Mouse (Mus musculus): ENCODE measurements at regions not wholly inside any gene's neighbourhood (a gene's known extent, or its start where the extent isn't known, plus 50 kb on each side); places are given as distances from the start of the nearest gene placed in this dataset.
A peak's percentile ranks its signal among the peaks of the same experiment; 100 is the strongest.

GRCm38 (mm10) chr15:42047088-42047976 lies 1913.2 kb downstream of the 9330182O14Rik start:
- Histone ChIP-seq H3K9ac (ENCODE audit: low read depth, low read length, severe bottlenecking) (no peak overlapping the region), H3K9me3 (ENCODE audit: control insufficient read depth, low read length) (no peaks in the 10 kb centered on the region), H3K4me2 (replicated peaks; ENCODE audit: low read depth, low read length, severe bottlenecking) (no peak overlapping the region), H3K4me1 (ENCODE audit: control insufficient read depth, insufficient read depth, low read length) (no peaks in the 10 kb centered on the region), H3K36me3 (ENCODE audit: control insufficient read depth, insufficient read depth, low read length) (no peaks in the 10 kb centered on the region), H3K4me3 (replicated peaks; ENCODE audit: low read length) (no peak overlapping the region), H3K27me3 (ENCODE audit: control insufficient read depth, insufficient read depth, low read length) (no peaks in the 10 kb centered on the region), H3K27ac (replicated peaks; ENCODE audit: low read depth, low read length) (no peak overlapping the region)
- no peak for TF ChIP-seq POLR2A (IDR thresholded peaks at IDR 0.05; ENCODE audit: borderline replicate concordance, extremely low read depth, insufficient read depth, insufficient read length)
- 78% methylated on average over 4 of the region's 4 CpGs for WGBS
- ATAC-seq (ENCODE audit: low FRiP score, low read depth) (no peak), DNase-seq (ENCODE audit: low spot score) (no peak)

GRCm38 (mm10) chr15:42056772-42057171 lies 1922.6 kb downstream of the 9330182O14Rik start:
- no peak overlapping the region for H3K27ac ChIP-seq (replicated peaks; ENCODE audit: low read depth, low read length)
- ATAC-seq (ENCODE audit: low FRiP score, low read depth) (peak; percentile 57; the same call in 1 of the 2 replicates), DNase-seq (ENCODE audit: low spot score) (peak; percentile 78)
- no peak overlapping the region for H3K9ac ChIP-seq (ENCODE audit: low read depth, low read length, severe bottlenecking)
- 23% methylated on average over 3 of the region's 3 CpGs for WGBS
- H3K4me1 ChIP-seq (ENCODE audit: control insufficient read depth, insufficient read depth, low read length), result no peaks in the 10 kb centered on the region
- no peak overlapping the region for H3K4me3 ChIP-seq (replicated peaks; ENCODE audit: low read length)
- H3K9me3 ChIP-seq (ENCODE audit: control insufficient read depth, low read length), result no peaks in the 10 kb centered on the region
- no peak overlapping the region for H3K4me2 ChIP-seq (replicated peaks; ENCODE audit: low read depth, low read length, severe bottlenecking)
- no peak for TF ChIP-seq POLR2A (IDR thresholded peaks at IDR 0.05; ENCODE audit: borderline replicate concordance, extremely low read depth, insufficient read depth, insufficient read length)
- H3K36me3 ChIP-seq (ENCODE audit: control insufficient read depth, insufficient read depth, low read length), result no peaks in the 10 kb centered on the region
- no peaks in the 10 kb centered on the region for H3K27me3 ChIP-seq (ENCODE audit: control insufficient read depth, insufficient read depth, low read length)

DNA sequence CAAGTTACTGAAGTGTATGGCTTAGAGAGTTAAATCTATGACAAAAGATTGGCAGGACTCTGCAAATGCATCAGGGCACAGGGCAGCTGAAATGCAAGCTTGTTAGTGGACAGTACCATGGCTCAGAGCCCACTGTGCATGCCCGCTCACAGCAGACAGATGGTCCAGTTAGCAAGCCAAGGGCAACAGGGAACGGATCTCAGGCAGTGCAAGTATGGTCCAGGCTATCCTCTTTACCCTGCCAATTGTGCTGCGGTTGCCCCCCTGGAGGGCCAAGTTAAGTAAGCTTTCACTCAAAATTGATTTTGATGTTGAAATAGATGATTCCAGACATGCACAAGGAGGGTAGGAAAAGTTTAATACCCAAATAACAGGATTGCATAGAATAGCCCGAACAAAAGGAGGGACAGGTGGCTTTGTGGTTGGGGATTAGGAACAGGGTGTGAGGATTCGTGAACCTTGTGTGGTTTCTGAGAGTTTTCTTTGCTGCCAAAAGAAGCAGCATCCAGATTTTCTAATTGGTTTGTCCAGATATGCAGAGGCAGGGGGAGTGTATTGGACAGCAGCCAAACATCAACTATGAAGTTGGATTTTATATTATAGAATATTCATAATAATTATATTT lies 1934.2 kb downstream of the 9330182O14Rik start:
- no peaks in the 10 kb centered on the region for H3K36me3 ChIP-seq (ENCODE audit: control insufficient read depth, insufficient read depth, low read length)
- no peak overlapping the region for H3K4me2 ChIP-seq (replicated peaks; ENCODE audit: low read depth, low read length, severe bottlenecking)
- TF ChIP-seq POLR2A (IDR thresholded peaks at IDR 0.05; ENCODE audit: borderline replicate concordance, extremely low read depth, insufficient read depth, insufficient read length), result no peak
- no peak for DNase-seq (ENCODE audit: low spot score)
- WGBS, result 59% methylated on average over 5 of the region's 5 CpGs
- ATAC-seq (ENCODE audit: low FRiP score, low read depth), result no peak
- H3K9me3 ChIP-seq (ENCODE audit: control insufficient read depth, low read length), result no peaks in the 10 kb centered on the region
- no peak overlapping the region for H3K4me3 ChIP-seq (replicated peaks; ENCODE audit: low read length)
- no peaks in the 10 kb centered on the region for H3K27me3 ChIP-seq (ENCODE audit: control insufficient read depth, insufficient read depth, low read length)
- H3K9ac ChIP-seq (ENCODE audit: low read depth, low read length, severe bottlenecking), result no peak overlapping the region
- H3K27ac ChIP-seq (replicated peaks; ENCODE audit: low read depth, low read length), result no peak overlapping the region
- no peaks in the 10 kb centered on the region; the same call in 1 of the 2 replicates for H3K4me1 ChIP-seq (ENCODE audit: control insufficient read depth, insufficient read depth, low read length)

DNA sequence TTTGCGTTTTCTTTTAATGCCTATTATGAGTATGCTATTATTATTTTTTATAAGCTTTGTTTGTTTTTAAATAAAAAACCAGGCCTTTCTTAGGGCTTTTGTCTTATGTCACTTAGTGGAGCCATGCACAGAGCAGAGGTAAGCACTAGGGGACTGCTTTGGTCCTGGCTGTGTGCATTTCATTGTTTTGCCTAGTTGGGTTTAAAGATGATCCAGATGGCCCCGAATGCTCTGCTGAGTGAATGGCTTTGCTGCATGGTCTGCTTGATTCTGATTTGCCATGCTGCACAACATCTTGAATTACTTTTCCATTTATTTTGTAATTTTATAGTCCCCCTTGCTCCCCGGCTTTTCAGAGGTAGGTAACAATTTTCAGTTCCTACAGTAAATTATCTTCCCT lies 1934.9 kb downstream of the 9330182O14Rik start:
- WGBS, result 48% methylated on average over 3 of the region's 3 CpGs
- peak; percentile 55 for ATAC-seq (ENCODE audit: low FRiP score, low read depth)

GRCm38 (mm10) chr15:42073486-42073885 lies 1939.3 kb downstream of the 9330182O14Rik start:
- H3K9ac ChIP-seq (ENCODE audit: low read depth, low read length, severe bottlenecking), result no peak overlapping the region
- H3K9me3 ChIP-seq (ENCODE audit: control insufficient read depth, low read length), result no peaks in the 10 kb centered on the region
- no peaks in the 10 kb centered on the region for H3K36me3 ChIP-seq (ENCODE audit: control insufficient read depth, insufficient read depth, low read length)
- no peak overlapping the region for H3K4me2 ChIP-seq (replicated peaks; ENCODE audit: low read depth, low read length, severe bottlenecking)
- TF ChIP-seq POLR2A (IDR thresholded peaks at IDR 0.05; ENCODE audit: borderline replicate concordance, extremely low read depth, insufficient read depth, insufficient read length), result no peak
- no peaks in the 10 kb centered on the region for H3K27me3 ChIP-seq (ENCODE audit: control insufficient read depth, insufficient read depth, low read length)
- no peak overlapping the region for H3K27ac ChIP-seq (replicated peaks; ENCODE audit: low read depth, low read length)
- DNase-seq (ENCODE audit: low spot score), result no peak
- H3K4me3 ChIP-seq (replicated peaks; ENCODE audit: low read length), result no peak overlapping the region
- no peak for ATAC-seq (ENCODE audit: low FRiP score, low read depth)
- H3K4me1 ChIP-seq (ENCODE audit: control insufficient read depth, insufficient read depth, low read length), result no peaks in the 10 kb centered on the region; the same call in 1 of the 2 replicates

More for the DNA sequence above, 1934.9 kb downstream of the 9330182O14Rik start:
- H3K27me3 ChIP-seq (ENCODE audit: control insufficient read depth, insufficient read depth, low read length), result no peaks in the 10 kb centered on the region
- H3K36me3 ChIP-seq (ENCODE audit: control insufficient read depth, insufficient read depth, low read length), result no peaks in the 10 kb centered on the region
- no peak overlapping the region for H3K4me3 ChIP-seq (replicated peaks; ENCODE audit: low read length)
- H3K4me2 ChIP-seq (replicated peaks; ENCODE audit: low read depth, low read length, severe bottlenecking), result no peak overlapping the region
- peak; percentile 24 for DNase-seq (ENCODE audit: low spot score)
- TF ChIP-seq POLR2A (IDR thresholded peaks at IDR 0.05; ENCODE audit: borderline replicate concordance, extremely low read depth, insufficient read depth, insufficient read length), result no peak
- no peak overlapping the region for H3K9ac ChIP-seq (ENCODE audit: low read depth, low read length, severe bottlenecking)
- H3K9me3 ChIP-seq (ENCODE audit: control insufficient read depth, low read length), result no peaks in the 10 kb centered on the region
- no peak overlapping the region for H3K27ac ChIP-seq (replicated peaks; ENCODE audit: low read depth, low read length)
- H3K4me1 ChIP-seq (ENCODE audit: control insufficient read depth, insufficient read depth, low read length), result no peaks in the 10 kb centered on the region; the same call in 1 of the 2 replicates

All from limb, embryonic 14.5 days (tissue).